Mouse (Mus musculus) E14TG2a.4 (cell line): Measurements from ENCODE around the gene 0610030E20Rik.
A peak's percentile ranks its signal among the peaks of the same experiment; 100 is the strongest.

ENCODE experiments used
- H3K27me3 ChIP-seq: 2 replicates; pipeline ENCODE4 v1.6.1; 2014; ENCODE audit warnings: low read length, control low read depth; ENCODE audit not compliant: insufficient read depth
- H3K36me3 ChIP-seq: 2 replicates; pipeline ENCODE4 v1.6.1; 2014; ENCODE audit warnings: low read length, control low read depth; ENCODE audit not compliant: insufficient read depth
- H3K4me1 ChIP-seq: replicated peaks from 2 replicates; pipeline ENCODE4 v1.6.1; 2014; ENCODE audit warnings: low read depth, low read length, control low read depth
- H3K4me3 ChIP-seq: replicated peaks from 2 replicates; pipeline ENCODE4 v1.5.1; 2014; ENCODE audit warnings: mild to moderate bottlenecking, low read length
- H3K9me3 ChIP-seq: 2 replicates; pipeline ENCODE4 v1.6.1; 2014; ENCODE audit warnings: low read length, control low read depth
- CTCF ChIP-seq: conservative IDR thresholded peaks from 2 replicates; pipeline ENCODE4 v1.5.1; 2014; ENCODE audit warnings: low read length
- NANOG ChIP-seq: IDR thresholded peaks from 2 replicates; pipeline ENCODE4 v1.6.1; 2014; ENCODE audit warnings: borderline replicate concordance, low read length, mixed read lengths
- POU5F1 ChIP-seq: IDR thresholded peaks from 2 replicates; pipeline ENCODE4 v1.6.1; 2014; ENCODE audit warnings: low read length, borderline replicate concordance

0610030E20Rik gene

GRCm38 (mm10) chr6:72371147-72371546 is 24.0 kb downstream of the 0610030E20Rik start:
- H3K27me3 ChIP-seq = peaks cover 14% of the 10 kb centered on the region
- no peak overlapping the region for H3K4me3 ChIP-seq
- peaks cover 18% of the 10 kb centered on the region for H3K4me1 ChIP-seq
- no peaks in the 10 kb centered on the region for H3K36me3 ChIP-seq
- H3K9me3 ChIP-seq = no peaks in the 10 kb centered on the region
- TF ChIP-seq CTCF (no peak), POU5F1 (no peak), NANOG (no peak)

GRCm38 (mm10) chr6:72371571-72371970 is 24.5 kb downstream of the 0610030E20Rik start:
- no peaks in the 10 kb centered on the region for H3K9me3 ChIP-seq
- no peak overlapping the region for H3K4me3 ChIP-seq
- no peaks in the 10 kb centered on the region for H3K36me3 ChIP-seq
- H3K4me1 ChIP-seq = peaks cover 18% of the 10 kb centered on the region
- peaks cover 16% of the 10 kb centered on the region for H3K27me3 ChIP-seq
- TF ChIP-seq CTCF = no peak
- TF ChIP-seq NANOG = no peak
- TF ChIP-seq POU5F1 = no peak

GRCm38 (mm10) chr6:72373184-72373583 is 26.1 kb downstream of the 0610030E20Rik start:
- Histone ChIP-seq H3K9me3 (no peaks in the 10 kb centered on the region), H3K4me3 (no peak overlapping the region), H3K27me3 (peaks cover 22% of the 10 kb centered on the region), H3K4me1 (peaks cover 18% of the 10 kb centered on the region), H3K36me3 (no peaks in the 10 kb centered on the region)
- TF ChIP-seq NANOG (no peak), CTCF (no peak), POU5F1 (no peak)

- Histone ChIP-seq H3K27me3 (peaks cover 32% of the 10 kb centered on the region), H3K36me3 (no peaks in the 10 kb centered on the region), H3K4me3 (no peak overlapping the region), H3K4me1 (peaks cover 18% of the 10 kb centered on the region), H3K9me3 (no peaks in the 10 kb centered on the region)
- TF ChIP-seq CTCF (no peak), NANOG (no peak), POU5F1 (no peak)
These were observed 27.1 kb downstream of the 0610030E20Rik start for GRCm38 (mm10) chr6:72374206-72374605.

GRCm38 (mm10) chr6:72374820-72375563 is 27.9 kb downstream of the 0610030E20Rik start:
- no peaks in the 10 kb centered on the region for H3K36me3 ChIP-seq
- H3K27me3 ChIP-seq = peaks cover 40% of the 10 kb centered on the region
- H3K9me3 ChIP-seq = no peaks in the 10 kb centered on the region
- H3K4me3 ChIP-seq = no peak overlapping the region
- no peak for TF ChIP-seq CTCF
- TF ChIP-seq POU5F1 = no peak
- no peak for TF ChIP-seq NANOG
- peaks cover 19% of the 10 kb centered on the region for H3K4me1 ChIP-seq

- H3K4me1 ChIP-seq = peaks cover 9% of the 10 kb centered on the region; the same call in 1 of the 2 replicates
- no peaks in the 10 kb centered on the region for H3K9me3 ChIP-seq
- H3K4me3 ChIP-seq = no peak overlapping the region
- TF ChIP-seq CTCF (no peak; the same call in 1 of the 2 replicates), NANOG (no peak), POU5F1 (no peak)
- no peaks in the 10 kb centered on the region for H3K36me3 ChIP-seq
- H3K27me3 ChIP-seq = peaks cover 57% of the 10 kb centered on the region
These were observed 31.6 kb downstream of the 0610030E20Rik start for GRCm38 (mm10) chr6:72378510-72379234.

- H3K9me3 ChIP-seq = no peaks in the 10 kb centered on the region
- H3K36me3 ChIP-seq = no peaks in the 10 kb centered on the region
- peak overlapping the region; percentile 82 for H3K4me3 ChIP-seq
- H3K27me3 ChIP-seq = peaks cover 57% of the 10 kb centered on the region
- H3K4me1 ChIP-seq = peaks cover 9% of the 10 kb centered on the region; the same call in 1 of the 2 replicates
- TF ChIP-seq NANOG (no peak), POU5F1 (no peak), CTCF (no peak)
These were observed 32.4 kb downstream of the 0610030E20Rik start for GRCm38 (mm10) chr6:72379377-72380130.

GRCm38 (mm10) chr6:72380131-72380770 is 33.1 kb downstream of the 0610030E20Rik start, which contains the start of gene Vamp5:
TSS of gene Vamp5 (minus strand) at chr6:72380468.
- TF ChIP-seq CTCF = 0 out of 2 replicates have a peak, but pooled peaks have one; percentile 6
- TF ChIP-seq NANOG = no peak
- Histone ChIP-seq H3K4me3 (peak within 1 kb of the TSS; percentile 82), H3K36me3 (no peaks in the 10 kb centered on the region), H3K27me3 (peaks cover 60% of the 10 kb centered on the region), H3K9me3 (no peaks in the 10 kb centered on the region), H3K4me1 (peaks cover 9% of the 10 kb centered on the region; the same call in 1 of the 2 replicates)
